Mouse (Mus musculus) lung, embryonic 14.5 days (tissue): ENCODE results near the gene Ptprn. TPM values are rescaled to one million over a fixed set of nuclear protein-coding genes. Genes with fewer than 3 reads are reported as not detected.

Experiments used
- ATAC-seq: fragments of 200-750 bp; cut with Nextera tagmentation; 2 replicates; pipeline ENCODE4 v1.8.0; 2017; ENCODE audit warnings: mild to moderate bottlenecking, moderate TSS enrichment, moderate library complexity; ENCODE audit not compliant: insufficient read depth
- DNase-seq: peaks from one replicate; pipeline ENCODE4 v3.0.0-alpha.2; 2015
- H3K27ac ChIP-seq: fragments of 300-500 bp; sonication (generic); 2 replicates; pipeline ENCODE4 v1.5.1; 2014; ENCODE audit warnings: low read depth, mild to moderate bottlenecking, moderate library complexity
- H3K27me3 ChIP-seq: fragments of 300-500 bp; sonication (generic); 2 replicates; pipeline ENCODE4 v1.6.1; 2014; ENCODE audit warnings: low read length, control low read depth; ENCODE audit not compliant: insufficient read depth
- H3K36me3 ChIP-seq: fragments of 300-500 bp; sonication (generic); 2 replicates; pipeline ENCODE4 v1.6.1; 2014; ENCODE audit warnings: control low read depth; ENCODE audit not compliant: insufficient read depth
- H3K4me1 ChIP-seq: fragments of 300-500 bp; sonication (generic); 2 replicates; pipeline ENCODE4 v1.6.1; 2014; ENCODE audit warnings: antibody characterized with exemption, control low read depth; ENCODE audit not compliant: insufficient read depth
- H3K4me2 ChIP-seq: fragments of 300-500 bp; sonication (generic); 2 replicates; pipeline ENCODE4 v1.6.1; 2014; ENCODE audit warnings: mild to moderate bottlenecking
- H3K4me3 ChIP-seq: fragments of 300-500 bp; sonication (generic); 2 replicates; pipeline ENCODE4 v1.5.1; 2014; ENCODE audit warnings: low read depth, low read length
- H3K9ac ChIP-seq: fragments of 300-500 bp; sonication (generic); 2 replicates; pipeline ENCODE4 v1.6.1; 2014
- H3K9me3 ChIP-seq: fragments of 300-500 bp; sonication (generic); 2 replicates; pipeline ENCODE4 v1.6.1; 2016; ENCODE audit warnings: low read depth, low read length, control low read depth
- CTCF ChIP-seq: IDR thresholded peaks from 2 replicates; pipeline ENCODE4 v1.5.1; 2016; ENCODE audit warnings: antibody characterized with exemption, low read depth
- WGBS: fragments of 180-500 bp; shearing (Covaris S2); extraction: QIAGEN DNeasy Blood & Tissue Kit; methylation state at CpG from one replicate; pipeline ENCODE4 v1.1.7; 2014; 5-methylcytosine and 5-hydroxymethylcytosine counted together
- polyA plus RNA-seq: library from polyadenylated mRNA; unstranded; fragments of >200 nt; fragmentation: Nextera tagmentation; extraction: Ambion mirVana; gene quantifications from 2 replicates; pipeline ENCODE4 v1.2.1, GENCODE M21; 2014

The Ptprn gene
- polyA plus RNA-seq, 1 experiment from 2014 or later: 0.21 TPM

DNA sequence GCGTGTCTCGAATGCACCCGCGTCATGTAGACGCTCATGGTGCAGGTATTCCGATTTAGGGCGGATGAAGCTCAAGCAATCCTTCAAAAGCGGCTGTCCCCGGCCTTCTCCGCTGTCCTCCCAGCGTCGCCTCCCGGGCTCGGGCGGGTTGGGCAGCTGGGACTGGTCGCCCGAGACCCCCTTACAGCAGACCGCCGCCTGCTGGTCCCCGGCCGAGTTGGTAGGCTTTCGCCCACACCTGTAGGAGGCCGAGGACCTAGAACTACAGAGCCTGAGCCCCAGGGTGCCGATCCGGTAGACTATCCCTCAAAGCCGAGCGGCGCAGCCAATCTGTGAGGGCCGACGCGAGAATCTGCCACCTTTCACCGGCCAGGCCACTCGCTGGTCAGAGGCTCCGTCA, 44.8 kb downstream of the Ptprn start, which contains the start of gene Tuba4a:
Gene Tuba4a, minus strand, starts transcription at position 335 of the 400 bp plus-strand sequence.
- no peak within 1 kb of the TSS; the same call in 1 of the 2 replicates for H3K27ac ChIP-seq
- no peaks in the 10 kb centered on the region for H3K9me3 ChIP-seq
- peak within 1 kb of the TSS; percentile 54 for H3K9ac ChIP-seq
- peaks cover 41% of the 10 kb centered on the region for H3K27me3 ChIP-seq
- DNase-seq (peak; percentile 27), ATAC-seq (peak; percentile 50)
- peak within 1 kb of the TSS; percentile 99 for H3K4me2 ChIP-seq
- H3K4me1 ChIP-seq: no peaks in the 10 kb centered on the region; the same call in 1 of the 2 replicates
- TF ChIP-seq CTCF: peak; percentile 45
- peak within 1 kb of the TSS; percentile 53 for H3K4me3 ChIP-seq
- peaks cover 15% of the 10 kb centered on the region for H3K36me3 ChIP-seq
- under 1% methylated on average over 34 of the region's 34 CpGs for WGBS

DNA sequence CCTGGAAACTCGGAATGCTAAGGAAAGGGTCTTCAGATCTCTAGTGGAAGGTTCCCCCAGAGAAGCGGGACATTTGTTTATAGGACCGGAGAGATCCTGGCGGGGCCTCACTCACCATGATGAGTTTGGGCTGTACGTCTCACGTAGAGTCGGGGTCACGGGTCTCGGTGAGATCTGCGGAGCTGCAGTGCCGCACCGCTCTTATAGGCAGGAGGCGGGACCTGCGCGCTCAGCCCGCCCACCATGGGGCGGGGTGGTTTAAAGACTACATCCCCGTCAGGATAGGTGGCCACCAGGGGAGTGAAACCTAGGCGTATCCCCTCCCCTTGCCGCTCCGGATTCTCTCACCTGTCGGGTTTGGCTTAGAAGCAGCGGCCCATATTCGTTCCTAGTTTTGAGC, 45.2 kb downstream of the Ptprn start:
- TF ChIP-seq CTCF: no peak; the same call in 1 of the 2 replicates
- Histone ChIP-seq H3K4me2 (peak overlapping the region; percentile 99), H3K4me1 (no peaks in the 10 kb centered on the region; the same call in 1 of the 2 replicates), H3K9ac (peak overlapping the region; percentile 54), H3K27ac (no peak overlapping the region), H3K27me3 (peaks cover 41% of the 10 kb centered on the region), H3K4me3 (peak overlapping the region; percentile 53), H3K36me3 (peaks cover 20% of the 10 kb centered on the region), H3K9me3 (no peaks in the 10 kb centered on the region)
- peak; percentile 89 for ATAC-seq
- WGBS: under 1% methylated on average over 24 of the region's 24 CpGs
- peak; percentile 87 for DNase-seq

DNA sequence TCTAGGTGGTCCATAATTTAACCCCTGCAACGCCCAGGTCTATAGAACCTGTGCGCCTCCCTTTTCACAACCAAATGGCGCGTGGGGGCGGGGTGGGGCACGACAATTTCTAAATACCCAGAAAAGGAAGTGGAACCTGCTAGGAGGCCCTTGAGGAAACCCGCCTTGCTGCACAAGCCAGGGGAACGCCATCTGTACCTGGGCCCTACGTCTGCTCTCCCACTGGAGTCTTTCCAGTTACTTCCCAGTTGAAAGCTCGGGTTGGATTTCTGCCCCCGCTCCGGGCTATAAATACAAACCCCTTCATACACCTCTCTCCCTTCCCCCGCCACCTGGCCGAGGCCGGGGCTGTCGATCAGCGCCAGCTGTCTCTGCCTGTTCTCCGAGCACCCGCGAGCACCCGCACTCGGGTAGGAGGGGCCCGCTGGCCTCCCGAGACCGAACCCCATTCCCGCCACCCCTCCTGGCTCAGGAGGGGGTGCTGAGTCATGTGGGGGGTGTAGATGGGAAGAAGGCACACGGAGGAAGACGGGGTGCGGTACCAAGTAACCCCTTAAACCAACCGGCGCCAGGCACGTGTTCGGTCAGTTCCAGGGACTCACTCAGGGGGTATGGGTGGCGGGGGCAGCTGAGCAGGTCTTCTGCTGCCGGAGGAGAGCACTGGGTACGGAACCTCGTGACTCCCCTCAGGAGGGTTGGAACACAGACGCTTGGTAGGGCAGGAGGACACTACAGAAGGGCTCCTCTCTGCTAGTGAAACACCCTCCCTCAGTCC, 45.9 kb downstream of the Ptprn start:
- Histone ChIP-seq H3K27me3 (peaks cover 41% of the 10 kb centered on the region), H3K4me2 (peak overlapping the region; percentile 99), H3K27ac (no peak overlapping the region; the same call in 1 of the 2 replicates), H3K9ac (peak overlapping the region; percentile 54), H3K9me3 (no peaks in the 10 kb centered on the region), H3K4me1 (no peaks in the 10 kb centered on the region; the same call in 1 of the 2 replicates), H3K4me3 (peak overlapping the region; percentile 53), H3K36me3 (peaks cover 26% of the 10 kb centered on the region)
- TF ChIP-seq CTCF: no peak
- ATAC-seq: peak; percentile 65
- DNase-seq: peak; percentile 19
- 1% methylated on average over 38 of the region's 38 CpGs for WGBS

DNA sequence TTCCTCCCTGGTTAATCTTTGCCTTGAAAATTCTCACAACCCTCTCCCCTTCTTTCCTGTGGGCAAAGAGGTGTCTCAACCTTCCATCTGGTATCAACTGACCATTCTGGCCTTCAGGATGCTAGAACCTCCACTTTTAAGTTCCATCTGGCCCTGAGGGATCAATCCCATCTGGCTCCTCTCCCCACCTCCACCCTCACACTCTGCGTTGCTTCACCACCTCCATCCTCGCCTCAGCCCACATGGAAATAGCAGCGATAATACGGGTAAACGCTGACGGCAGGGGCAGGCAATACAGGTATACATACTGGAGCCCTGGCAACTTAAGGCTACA, 46.4 kb downstream of the Ptprn start:
- Histone ChIP-seq H3K4me1 (no peaks in the 10 kb centered on the region; the same call in 1 of the 2 replicates), H3K9me3 (no peaks in the 10 kb centered on the region), H3K4me3 (peak overlapping the region; percentile 53), H3K27ac (peak overlapping the region; percentile 0; the same call in 1 of the 2 replicates), H3K9ac (peak overlapping the region; percentile 54), H3K36me3 (peaks cover 32% of the 10 kb centered on the region), H3K27me3 (peaks cover 41% of the 10 kb centered on the region), H3K4me2 (peak overlapping the region; percentile 99)
- no peak for ATAC-seq
- TF ChIP-seq CTCF: no peak
- DNase-seq: no peak
- 3% methylated on average over 6 of the region's 6 CpGs for WGBS

DNA sequence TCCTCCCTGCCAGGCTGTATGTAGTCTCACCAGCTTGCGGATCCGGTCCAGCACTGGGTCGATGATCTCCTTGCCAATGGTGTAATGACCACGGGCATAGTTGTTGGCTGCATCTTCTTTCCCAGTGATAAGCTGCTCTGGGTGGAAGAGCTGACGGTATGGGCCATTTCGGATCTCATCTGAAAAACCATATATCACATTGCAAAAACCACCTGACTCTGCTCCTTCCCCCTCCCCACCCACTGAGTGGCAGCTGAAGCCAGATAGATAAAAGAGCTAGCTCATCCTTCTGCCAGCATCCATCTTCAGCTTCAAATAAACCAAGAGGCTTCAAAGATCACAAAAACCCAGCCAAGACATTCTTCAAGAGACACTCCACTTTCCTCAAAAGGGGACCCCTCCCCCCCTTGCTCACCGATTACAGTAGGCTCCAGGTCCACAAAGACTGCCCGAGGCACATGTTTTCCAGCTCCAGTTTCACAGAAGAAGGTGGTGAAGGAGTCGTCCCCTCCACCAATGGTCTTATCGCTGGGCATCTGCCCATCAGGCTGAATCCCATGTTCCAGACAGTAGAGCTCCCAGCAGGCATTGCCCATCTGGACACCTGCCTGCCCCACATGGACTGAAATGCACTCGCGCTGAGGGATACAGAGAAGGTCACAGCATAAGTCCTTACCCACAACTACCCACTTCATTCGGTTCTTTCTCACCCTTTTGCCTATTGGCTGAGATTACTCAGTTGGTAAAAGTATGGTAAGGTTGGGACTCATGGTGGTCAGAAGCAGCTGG, 47.3 kb downstream of the Ptprn start:
- peak overlapping the region; percentile 99 for H3K4me2 ChIP-seq
- WGBS: 64% methylated on average over 13 of the region's 13 CpGs

DNA sequence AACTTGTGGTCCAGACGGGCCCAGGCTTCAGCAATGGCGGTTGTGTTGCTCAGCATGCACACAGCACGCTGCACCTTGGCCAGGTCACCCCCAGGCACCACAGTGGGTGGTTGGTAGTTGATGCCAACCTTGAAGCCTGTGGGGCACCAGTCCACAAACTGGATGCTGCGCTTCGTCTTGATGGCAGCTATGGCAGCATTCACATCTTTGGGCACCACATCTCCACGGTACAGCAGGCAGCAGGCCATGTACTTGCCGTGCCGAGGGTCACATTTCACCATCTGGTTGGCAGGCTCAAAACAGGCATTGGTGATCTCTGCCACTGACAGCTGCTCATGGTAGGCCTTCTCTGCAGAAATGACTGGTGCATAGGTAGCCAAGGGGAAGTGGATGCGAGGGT, 48.5 kb downstream of the Ptprn start:
- ATAC-seq (no peak), DNase-seq (no peak)
- Histone ChIP-seq H3K4me2 (no peak overlapping the region), H3K4me3 (no peak overlapping the region), H3K4me1 (no peaks in the 10 kb centered on the region; the same call in 1 of the 2 replicates), H3K9ac (no peak overlapping the region), H3K36me3 (peaks cover 43% of the 10 kb centered on the region), H3K27me3 (peaks cover 35% of the 10 kb centered on the region), H3K27ac (no peak overlapping the region), H3K9me3 (no peaks in the 10 kb centered on the region)
- TF ChIP-seq CTCF: no peak
- 92% methylated on average over 9 of the region's 9 CpGs for WGBS

More for the DNA sequence above, 47.3 kb downstream of the Ptprn start:
- Histone ChIP-seq H3K27me3 (peaks cover 41% of the 10 kb centered on the region), H3K27ac (no peak overlapping the region), H3K4me3 (peak overlapping the region; percentile 53; the same call in 1 of the 2 replicates), H3K9ac (no peak overlapping the region), H3K4me1 (no peaks in the 10 kb centered on the region; the same call in 1 of the 2 replicates), H3K36me3 (peaks cover 40% of the 10 kb centered on the region), H3K9me3 (no peaks in the 10 kb centered on the region)
- ATAC-seq (no peak), DNase-seq (no peak)
- TF ChIP-seq CTCF: no peak

DNA sequence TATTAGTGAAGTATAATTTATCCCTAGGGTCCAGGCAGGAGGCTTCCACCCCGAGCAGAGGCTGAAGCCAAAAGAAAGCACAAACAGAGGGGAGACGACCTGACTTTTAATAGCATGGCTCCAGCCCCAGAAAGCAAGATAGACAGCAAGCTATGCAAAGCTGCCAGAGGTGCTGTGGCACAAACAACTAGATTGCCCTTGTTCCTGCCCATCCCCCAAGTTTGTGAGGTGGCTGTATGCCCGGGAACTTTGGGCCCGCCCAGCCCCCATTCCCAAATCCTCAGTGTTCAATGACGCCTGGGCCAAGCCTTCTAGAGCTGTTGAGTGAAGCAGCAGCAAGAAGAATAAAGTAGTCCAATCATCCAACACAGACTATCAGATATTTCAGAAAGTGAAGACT, 49.4 kb downstream of the Ptprn start:
- DNase-seq (no peak), ATAC-seq (no peak)
- H3K4me2 ChIP-seq: no peak overlapping the region
- peaks cover 3% of the 10 kb centered on the region; the same call in 1 of the 2 replicates for H3K4me1 ChIP-seq
- no peak for TF ChIP-seq CTCF
- WGBS: 60% methylated on average over 5 of the region's 5 CpGs
- H3K27me3 ChIP-seq: peaks cover 26% of the 10 kb centered on the region
- H3K27ac ChIP-seq: no peak overlapping the region
- H3K9me3 ChIP-seq: no peaks in the 10 kb centered on the region
- H3K4me3 ChIP-seq: no peak overlapping the region
- H3K36me3 ChIP-seq: peaks cover 43% of the 10 kb centered on the region
- H3K9ac ChIP-seq: no peak overlapping the region
